Mouse (Mus musculus): Measurements from ENCODE around the gene Rrp1.

DNA sequence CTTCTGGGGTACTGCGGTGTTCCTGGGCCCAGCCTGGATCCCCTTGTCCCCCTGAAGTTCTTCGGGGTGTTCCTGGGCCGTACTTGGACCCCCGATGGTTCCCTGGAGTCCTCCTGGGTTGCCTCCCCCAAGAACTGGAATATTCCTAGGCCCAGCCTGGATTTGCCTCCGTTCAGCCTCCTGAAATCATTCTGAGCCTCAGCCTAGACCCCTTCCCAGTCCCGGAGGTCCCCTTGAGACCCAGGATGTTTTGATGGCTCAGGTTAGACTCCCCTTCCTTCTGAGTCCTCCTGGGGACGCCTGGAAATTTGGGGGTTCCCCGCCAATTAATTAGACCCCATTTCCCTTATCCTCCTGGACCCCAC is 60.2 kb downstream of the Rrp1 start:
- TF ChIP-seq POLR2A (IDR thresholded peaks at IDR 0.05; ENCODE audit: borderline replicate concordance, insufficient read depth, low read length) = no peak
- no peak for TF ChIP-seq CTCF (IDR thresholded peaks at IDR 0.05; ENCODE audit: borderline replicate concordance, insufficient read depth, low read depth, low read length)
